Mouse (Mus musculus) intestine, embryonic 15.5 days (tissue): ENCODE measurements around the gene Sla2. TPM values are rescaled to one million over a fixed set of nuclear protein-coding genes. Genes with fewer than 3 reads are reported as not detected.
"Not testable (repeated sequence)": the region's sequence is repeated elsewhere in the genome, so short reads cannot be mapped to it uniquely, and the experiment has no call there.

Experiments
- ATAC-seq: fragments of 200-750 bp; cut with Nextera tagmentation; 2 replicates; pipeline ENCODE4 v1.8.0; 2017; ENCODE audit warnings: moderate TSS enrichment, moderate library complexity
- H3K27ac ChIP-seq: fragments of 300-500 bp; sonication (generic); 2 replicates; pipeline ENCODE4 v1.5.1; 2015; ENCODE audit warnings: mild to moderate bottlenecking, inconsistent platforms
- H3K27me3 ChIP-seq: fragments of 300-500 bp; sonication (generic); replicated peaks from 2 replicates; pipeline ENCODE4 v1.6.1; 2015; ENCODE audit warnings: inconsistent platforms
- H3K36me3 ChIP-seq: fragments of 300-500 bp; sonication (generic); 2 replicates; pipeline ENCODE4 v1.6.1; 2015; ENCODE audit warnings: inconsistent platforms
- H3K4me1 ChIP-seq: fragments of 300-500 bp; sonication (generic); replicated peaks from 2 replicates; pipeline ENCODE4 v1.6.1; 2015; ENCODE audit warnings: inconsistent platforms
- H3K4me2 ChIP-seq: fragments of 300-500 bp; sonication (generic); replicated peaks from 2 replicates; pipeline ENCODE4 v1.6.1; 2015; ENCODE audit warnings: mild to moderate bottlenecking, inconsistent platforms
- H3K4me3 ChIP-seq: fragments of 300-500 bp; sonication (generic); replicated peaks from 2 replicates; pipeline ENCODE4 v1.5.1; 2015; ENCODE audit warnings: inconsistent platforms
- H3K9ac ChIP-seq: fragments of 300-500 bp; sonication (generic); 2 replicates; pipeline ENCODE4 v1.6.1; 2015; ENCODE audit warnings: inconsistent platforms
- H3K9me3 ChIP-seq: fragments of 300-500 bp; sonication (generic); 2 replicates; pipeline ENCODE4 v1.6.1; 2016; ENCODE audit warnings: inconsistent platforms
- WGBS: fragments of 180-500 bp; shearing (Covaris S2); methylation state at CpG from one replicate; pipeline ENCODE4 v1.1.7; 2015; 5-methylcytosine and 5-hydroxymethylcytosine counted together
- polyA plus RNA-seq: library from polyadenylated mRNA; unstranded; fragments of >200 nt; fragmentation: Nextera tagmentation; extraction: Ambion mirVana; gene quantifications from 2 replicates; pipeline ENCODE4 v1.2.1, GENCODE M21; 2015

Gene Sla2
- polyA plus RNA-seq, 1 experiment from 2014 or later = 0.53 TPM

DNA sequence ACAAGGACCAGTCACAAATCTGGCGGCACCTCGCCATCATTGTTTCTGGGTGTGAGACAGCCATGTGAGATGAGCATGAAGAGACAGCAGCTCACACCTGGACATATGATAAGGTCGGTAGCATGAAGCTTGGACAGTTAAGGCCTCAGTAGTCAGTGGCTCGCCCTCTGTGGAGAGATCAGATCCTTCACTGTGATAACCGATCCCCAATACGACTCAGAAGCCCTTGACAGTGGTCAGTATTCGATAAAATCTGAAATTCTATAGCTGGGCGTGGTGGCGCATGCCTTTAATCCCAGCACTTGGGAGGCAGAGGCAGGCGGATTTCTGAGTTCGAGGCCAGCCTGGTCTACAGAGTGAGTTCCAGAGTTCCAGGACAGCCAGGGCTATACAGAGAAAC is 32.2 kb upstream of the Sla2 start:
- H3K9me3 ChIP-seq, H3K27ac ChIP-seq, H3K4me1 ChIP-seq, H3K4me3 ChIP-seq, ATAC-seq, H3K27me3 ChIP-seq, H3K9ac ChIP-seq, H3K4me2 ChIP-seq, H3K36me3 ChIP-seq: not testable (repeated sequence)
- WGBS = 90% methylated on average over 11 of the region's 11 CpGs

DNA sequence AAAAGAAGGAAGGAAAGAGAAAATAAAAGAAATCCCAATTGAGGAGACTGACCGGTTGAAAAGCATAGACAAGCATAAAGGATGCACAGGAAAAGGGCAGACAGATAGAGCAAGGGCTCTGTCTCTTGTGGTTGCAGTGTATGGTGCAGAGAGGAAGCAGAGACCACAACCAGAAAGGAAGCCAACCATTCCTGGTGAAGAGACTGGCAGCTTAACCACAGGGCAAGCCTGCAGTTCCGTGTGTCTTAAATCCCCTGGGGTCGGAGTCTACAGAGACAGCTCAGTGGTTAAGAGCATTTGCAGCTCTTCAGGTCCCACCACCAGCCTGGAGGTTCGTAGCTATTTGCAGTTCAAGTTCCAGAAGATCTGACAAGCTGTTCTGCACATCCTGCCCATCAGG is 31.6 kb upstream of the Sla2 start:
- no peak overlapping the region for H3K27ac ChIP-seq
- H3K4me1 ChIP-seq = no peaks in the 10 kb centered on the region
- no peak overlapping the region for H3K4me2 ChIP-seq
- no peaks in the 10 kb centered on the region for H3K27me3 ChIP-seq
- 61% methylated on average over 4 of the region's 4 CpGs for WGBS
- H3K4me3 ChIP-seq = no peak overlapping the region
- no peak for ATAC-seq
- no peaks in the 10 kb centered on the region for H3K36me3 ChIP-seq
- no peaks in the 10 kb centered on the region for H3K9me3 ChIP-seq
- no peak overlapping the region for H3K9ac ChIP-seq

DNA sequence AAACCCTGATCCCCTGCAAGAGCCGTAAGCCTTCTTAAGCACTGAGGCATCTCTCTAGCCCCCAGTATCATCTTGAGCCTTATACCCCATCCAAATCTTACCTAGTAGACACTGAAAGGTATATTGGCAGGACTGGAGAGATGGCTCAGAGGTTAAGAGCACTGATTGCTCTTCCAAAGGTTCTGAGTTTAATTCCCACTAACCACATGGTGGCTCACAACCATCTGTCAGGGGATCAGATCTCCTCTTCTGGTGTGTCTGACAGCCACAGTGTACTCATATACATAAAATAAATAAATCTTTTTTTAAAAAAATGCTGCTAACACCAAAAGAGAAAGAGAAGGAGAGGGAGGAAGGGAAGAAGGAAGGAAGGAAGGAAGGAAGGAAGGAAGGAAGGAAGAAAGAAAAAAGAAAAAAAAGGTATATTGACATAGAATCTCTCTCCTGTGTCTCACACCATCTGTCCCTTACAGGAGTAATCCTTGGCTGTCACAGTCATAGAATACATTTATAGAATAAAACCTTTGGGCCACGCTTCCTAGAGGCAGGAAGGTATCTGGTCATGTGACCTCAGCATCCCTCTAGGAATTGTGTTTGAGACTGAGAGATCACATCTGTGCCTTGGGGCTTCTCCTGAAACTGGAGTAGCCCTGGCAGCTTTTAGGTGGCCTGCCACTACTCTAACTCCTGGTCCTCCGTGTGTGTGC is 29.6 kb upstream of the Sla2 start:
- no peak overlapping the region for H3K9ac ChIP-seq
- no peak overlapping the region for H3K4me2 ChIP-seq
- no peak overlapping the region for H3K4me3 ChIP-seq
- no peak overlapping the region for H3K27ac ChIP-seq
- H3K36me3 ChIP-seq = no peaks in the 10 kb centered on the region
- H3K27me3 ChIP-seq = no peaks in the 10 kb centered on the region
- 86% methylated on average over 3 of the region's 3 CpGs for WGBS
- no peaks in the 10 kb centered on the region for H3K9me3 ChIP-seq
- no peaks in the 10 kb centered on the region for H3K4me1 ChIP-seq
- ATAC-seq = no peak

DNA sequence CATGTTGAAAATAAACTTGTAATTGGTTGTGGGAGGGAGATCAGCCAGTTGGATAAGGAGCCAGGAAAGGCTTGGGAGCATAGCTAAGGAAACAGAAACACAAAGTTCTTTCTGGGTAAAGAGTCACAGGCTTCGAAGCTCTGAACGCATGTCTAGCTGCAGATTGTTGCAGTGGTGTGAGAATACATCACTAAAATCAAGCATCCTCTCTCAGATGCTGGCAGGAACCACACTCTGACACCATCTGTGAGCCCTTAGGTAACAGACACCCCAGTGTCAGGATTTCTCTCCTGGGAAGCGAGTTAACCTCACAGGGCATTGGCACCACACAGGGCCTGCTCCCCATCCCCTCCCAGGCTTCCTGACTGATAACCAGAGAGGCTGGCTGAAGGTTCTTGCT is 28.6 kb upstream of the Sla2 start:
- no peak for ATAC-seq

DNA sequence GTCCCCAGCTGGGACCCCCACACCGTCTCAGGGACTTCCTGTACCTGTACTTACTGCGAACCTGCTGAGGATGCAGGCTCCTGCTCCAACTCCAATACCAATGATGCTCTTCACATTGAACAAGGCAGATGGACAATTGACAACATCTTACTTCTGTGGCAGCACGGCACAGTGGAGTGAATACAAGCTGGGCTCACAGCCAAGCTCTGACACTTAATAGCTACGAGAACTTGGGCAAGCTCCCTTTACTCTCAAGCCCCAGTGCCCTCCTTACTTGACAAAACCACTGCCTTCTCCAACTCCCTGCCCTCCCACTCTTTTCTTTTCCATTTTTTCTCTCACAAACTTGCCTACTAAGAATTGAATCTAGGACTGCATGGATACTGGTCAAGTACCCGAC is 26.2 kb upstream of the Sla2 start:
- Histone ChIP-seq H3K4me1 (no peaks in the 10 kb centered on the region), H3K4me3 (no peak overlapping the region), H3K4me2 (no peak overlapping the region), H3K27ac (no peak overlapping the region), H3K36me3 (no peaks in the 10 kb centered on the region), H3K27me3 (no peaks in the 10 kb centered on the region), H3K9me3 (no peaks in the 10 kb centered on the region), H3K9ac (no peak overlapping the region)
- no peak for ATAC-seq
- 69% methylated on average over 5 of the region's 5 CpGs for WGBS

More for the DNA sequence above, 28.6 kb upstream of the Sla2 start:
- Histone ChIP-seq H3K4me2 (no peak overlapping the region), H3K4me1 (no peaks in the 10 kb centered on the region), H3K27me3 (no peaks in the 10 kb centered on the region), H3K36me3 (no peaks in the 10 kb centered on the region), H3K4me3 (no peak overlapping the region), H3K9me3 (no peaks in the 10 kb centered on the region), H3K27ac (no peak overlapping the region), H3K9ac (no peak overlapping the region)
- 74% methylated on average over 3 of the region's 3 CpGs for WGBS

DNA sequence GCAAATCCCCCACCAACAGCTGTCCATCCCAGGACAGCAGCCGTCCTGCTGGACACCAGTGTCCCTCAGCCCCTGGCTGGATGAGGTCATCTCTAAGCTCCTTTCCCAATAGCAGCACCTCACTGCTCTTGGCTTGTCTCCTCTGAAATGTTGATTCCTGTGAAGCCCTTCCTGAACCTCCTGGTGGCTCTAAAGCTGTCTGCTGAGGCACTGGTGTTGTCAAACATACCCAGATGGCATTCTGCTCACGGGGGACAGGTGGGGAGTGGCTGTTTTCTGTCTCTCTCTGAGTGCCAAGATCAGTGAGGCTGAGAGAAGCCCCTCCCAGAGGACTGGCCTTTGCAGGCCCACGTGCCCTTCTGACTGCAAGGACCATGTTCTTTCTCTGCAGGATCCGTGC is 18.9 kb upstream of the Sla2 start:
- ATAC-seq, H3K27me3 ChIP-seq, H3K9me3 ChIP-seq, H3K9ac ChIP-seq, H3K36me3 ChIP-seq, H3K27ac ChIP-seq, H3K4me2 ChIP-seq, H3K4me3 ChIP-seq, H3K4me1 ChIP-seq: not testable (repeated sequence)
- 33% methylated on average over 4 of the region's 4 CpGs for WGBS

DNA sequence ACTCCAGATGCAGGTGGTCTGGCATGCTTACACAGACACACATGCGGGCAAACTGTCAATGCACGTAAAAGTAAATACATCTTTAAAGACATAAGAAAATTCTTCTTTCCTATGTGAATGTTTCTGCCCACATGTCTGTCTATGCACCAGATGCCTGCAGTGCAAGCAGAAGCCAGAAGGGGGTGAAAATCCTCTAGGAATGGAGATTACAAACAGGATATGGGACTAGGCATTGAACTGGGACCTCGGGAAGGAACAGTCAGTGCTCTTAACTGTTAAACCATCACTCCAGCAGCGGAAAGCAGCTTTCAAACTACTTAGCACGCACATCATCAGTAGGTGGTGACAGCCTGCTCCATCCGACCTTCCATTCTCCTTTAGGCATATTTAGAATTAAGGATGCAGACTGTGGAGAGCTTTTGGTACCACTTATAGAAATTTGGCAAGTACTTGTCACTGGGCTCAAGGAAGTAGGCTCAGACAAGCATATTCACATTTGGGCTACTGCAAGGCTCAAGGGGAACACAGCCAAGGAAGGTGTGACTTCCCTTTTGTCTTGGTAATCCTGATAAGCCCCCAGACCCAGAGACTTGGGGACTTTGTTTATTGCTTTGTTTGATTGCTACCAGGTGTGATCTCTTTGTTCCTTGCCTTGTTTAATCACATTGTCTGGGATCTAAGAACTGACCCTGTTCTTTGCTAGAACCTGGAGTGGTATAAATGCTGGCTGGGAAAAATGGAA is 18.2 kb upstream of the Sla2 start:
- H3K9ac ChIP-seq = no peak overlapping the region
- no peaks in the 10 kb centered on the region for H3K27me3 ChIP-seq
- WGBS = 25% methylated on average over 6 of the region's 6 CpGs
- H3K9me3 ChIP-seq = no peaks in the 10 kb centered on the region
- no peaks in the 10 kb centered on the region for H3K4me1 ChIP-seq
- H3K36me3 ChIP-seq = no peaks in the 10 kb centered on the region
- H3K4me2 ChIP-seq = no peak overlapping the region
- no peak overlapping the region for H3K4me3 ChIP-seq
- H3K27ac ChIP-seq = no peak overlapping the region
- ATAC-seq = no peak

DNA sequence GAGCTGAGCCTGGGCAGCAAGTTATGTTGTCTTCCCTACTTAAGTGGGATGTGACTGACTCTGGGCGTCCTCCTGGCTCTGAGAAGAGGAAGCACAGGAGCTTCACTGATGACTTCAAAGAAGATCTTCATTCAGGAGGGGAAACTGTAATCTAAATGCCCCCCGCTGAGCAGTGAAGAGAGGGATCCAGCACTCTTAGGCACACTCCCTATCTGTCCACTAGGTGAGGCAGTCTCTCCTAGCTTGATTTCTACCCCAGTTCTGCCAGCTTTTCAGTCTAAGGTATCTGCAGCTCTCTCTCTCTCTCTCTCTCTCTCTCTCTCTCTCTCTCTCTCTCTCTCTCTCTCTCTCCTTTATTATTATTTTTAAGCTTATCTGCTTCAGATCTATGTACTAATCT is 16.4 kb upstream of the Sla2 start:
- no peak overlapping the region for H3K4me3 ChIP-seq
- H3K4me2 ChIP-seq = no peak overlapping the region
- H3K9ac ChIP-seq = no peak overlapping the region
- H3K27ac ChIP-seq = no peak overlapping the region
- H3K4me1 ChIP-seq = no peaks in the 10 kb centered on the region
- WGBS = 31% methylated on average over 2 of the region's 2 CpGs
- H3K9me3 ChIP-seq = no peaks in the 10 kb centered on the region
- no peak for ATAC-seq
- H3K36me3 ChIP-seq = no peaks in the 10 kb centered on the region
- H3K27me3 ChIP-seq = no peaks in the 10 kb centered on the region

DNA sequence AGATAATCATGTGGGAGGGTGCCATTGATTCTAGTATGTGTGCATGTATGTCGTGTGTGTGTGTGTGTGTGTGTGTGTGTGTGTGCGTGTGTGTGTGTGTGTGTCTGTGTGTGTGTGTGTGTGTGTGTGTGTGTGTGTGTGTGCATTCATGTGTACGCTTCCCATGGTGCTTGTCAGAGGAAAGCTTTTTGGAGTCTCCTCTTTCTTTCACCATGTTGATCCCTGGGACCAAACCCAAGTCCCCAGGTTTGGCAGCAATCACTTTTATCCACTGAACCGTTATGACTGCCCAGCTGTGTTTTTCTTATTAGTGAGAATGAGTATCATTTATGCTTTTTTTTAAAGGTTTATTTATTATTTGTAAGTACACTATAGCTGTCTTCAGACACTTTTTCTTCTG is 15.4 kb upstream of the Sla2 start:
- WGBS = 74% methylated on average over 4 of the region's 4 CpGs
- H3K27ac ChIP-seq, H3K9me3 ChIP-seq, H3K36me3 ChIP-seq, H3K4me1 ChIP-seq, H3K4me3 ChIP-seq, H3K27me3 ChIP-seq, H3K4me2 ChIP-seq, H3K9ac ChIP-seq, ATAC-seq: not testable (repeated sequence)

DNA sequence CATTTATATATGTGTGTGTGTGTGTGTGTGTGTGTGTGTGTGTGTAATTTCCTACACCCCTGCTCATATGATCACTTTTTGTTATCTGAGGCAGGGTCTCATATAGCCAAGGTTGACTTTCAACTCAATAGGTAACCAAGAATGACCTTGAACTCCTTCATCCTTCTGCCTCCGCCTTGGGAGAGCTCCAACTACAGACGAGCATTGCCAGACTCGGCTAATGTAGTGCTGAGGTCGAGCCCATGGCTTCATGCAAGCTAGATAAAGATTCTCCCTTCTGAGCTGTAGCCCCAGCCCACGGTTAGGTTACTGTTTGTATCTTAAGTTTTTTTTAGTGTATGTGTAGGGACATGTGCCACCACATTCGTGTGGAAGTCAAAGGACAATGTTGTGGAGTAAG is 14.9 kb upstream of the Sla2 start:
- Histone ChIP-seq H3K27me3 (no peaks in the 10 kb centered on the region), H3K9ac (no peak overlapping the region), H3K4me3 (no peak overlapping the region), H3K4me2 (no peak overlapping the region), H3K27ac (no peak overlapping the region), H3K9me3 (no peaks in the 10 kb centered on the region), H3K4me1 (no peaks in the 10 kb centered on the region), H3K36me3 (no peaks in the 10 kb centered on the region)
- WGBS = 61% methylated on average over 6 of the region's 6 CpGs
- no peak for ATAC-seq

DNA sequence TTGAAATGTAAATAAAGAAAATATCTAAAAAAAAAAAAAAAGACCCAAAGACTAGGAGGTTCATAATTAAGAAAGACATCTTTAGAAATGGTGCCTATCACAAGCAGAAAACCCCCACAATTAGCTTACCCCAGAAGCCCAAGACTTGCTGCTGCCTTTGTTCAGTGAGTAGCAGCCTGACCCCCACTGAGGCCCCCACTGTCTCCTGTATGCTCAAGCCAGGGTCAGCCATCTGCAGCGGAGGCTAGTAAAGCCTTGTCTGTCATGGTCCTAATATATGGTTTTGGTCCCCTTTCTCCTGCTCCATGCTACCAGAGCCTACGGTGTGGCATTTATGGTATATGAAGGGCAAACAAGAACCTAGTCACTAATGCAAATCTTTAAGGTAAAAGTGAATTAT is 14.4 kb upstream of the Sla2 start:
- WGBS = 66% methylated on average over 2 of the region's 2 CpGs
- Histone ChIP-seq H3K4me1 (no peaks in the 10 kb centered on the region), H3K27me3 (no peaks in the 10 kb centered on the region), H3K36me3 (no peaks in the 10 kb centered on the region), H3K9me3 (no peaks in the 10 kb centered on the region), H3K27ac (no peak overlapping the region), H3K4me3 (no peak overlapping the region), H3K4me2 (no peak overlapping the region), H3K9ac (no peak overlapping the region)
- no peak for ATAC-seq

DNA sequence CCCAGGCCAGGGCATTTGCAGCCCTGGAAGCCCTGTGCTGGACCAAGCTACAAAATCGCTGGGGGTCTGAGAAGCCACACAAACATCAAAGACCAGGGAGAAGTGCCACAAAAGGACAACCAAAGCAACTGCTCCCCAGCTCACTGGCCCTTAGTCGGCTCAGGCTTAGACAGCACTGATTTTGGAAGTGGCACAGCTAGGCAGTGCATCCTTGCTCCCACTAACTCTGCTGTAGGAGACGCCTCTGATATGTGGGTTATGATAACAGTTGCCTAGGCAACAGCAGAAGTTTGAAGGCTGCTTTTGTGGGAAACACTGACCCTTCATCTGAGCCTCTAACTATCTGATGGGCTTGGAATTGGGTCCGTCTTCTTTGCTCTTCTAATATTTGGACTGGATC is 12.2 kb upstream of the Sla2 start:
- H3K4me3 ChIP-seq = no peak overlapping the region
- 52% methylated on average over 4 of the region's 4 CpGs for WGBS

DNA sequence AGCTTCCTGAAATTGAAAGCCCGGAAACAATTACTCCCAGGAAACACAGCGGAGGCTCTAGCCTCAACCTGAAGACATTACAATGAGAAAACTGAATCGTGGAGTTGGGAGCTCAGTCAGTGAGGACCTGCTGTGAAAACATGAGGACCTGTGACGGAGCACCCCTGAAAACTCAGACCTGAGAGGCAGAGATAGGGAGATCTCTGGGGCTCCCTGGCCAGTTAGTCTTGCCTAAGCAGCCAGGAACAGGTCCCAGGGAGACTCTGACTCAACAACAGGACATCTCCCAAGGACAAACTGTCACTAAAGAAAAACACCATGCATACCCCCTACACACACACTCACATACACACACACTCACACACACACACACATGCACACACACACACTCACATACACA is 11.4 kb upstream of the Sla2 start:
- H3K27me3 ChIP-seq = no peaks in the 10 kb centered on the region
- 0 out of 2 replicates have a peak, but pooled peaks cover 2% of the 10 kb centered on the region for H3K4me1 ChIP-seq
- H3K27ac ChIP-seq = no peak overlapping the region
- H3K9me3 ChIP-seq = no peaks in the 10 kb centered on the region
- H3K9ac ChIP-seq = no peak overlapping the region
- no peak for ATAC-seq
- H3K4me2 ChIP-seq = no peak overlapping the region
- 59% methylated on average over 4 of the region's 4 CpGs for WGBS
- H3K4me3 ChIP-seq = no peak overlapping the region
- no peaks in the 10 kb centered on the region for H3K36me3 ChIP-seq

More for the DNA sequence above, 12.2 kb upstream of the Sla2 start:
- Histone ChIP-seq H3K9ac (no peak overlapping the region), H3K27ac (no peak overlapping the region), H3K27me3 (no peaks in the 10 kb centered on the region), H3K9me3 (no peaks in the 10 kb centered on the region), H3K4me2 (no peak overlapping the region), H3K4me1 (0 out of 2 replicates have a peak, but pooled peaks cover 2% of the 10 kb centered on the region), H3K36me3 (no peaks in the 10 kb centered on the region)
- ATAC-seq = no peak
